Mouse (Mus musculus) liver, embryonic 11.5 days (tissue): ENCODE data around the gene Slc3a1. TPM values are rescaled to one million over a fixed set of nuclear protein-coding genes. Genes with fewer than 3 reads are reported as not detected.

Source experiments
- ATAC-seq: fragments of 200-750 bp; cut with Nextera tagmentation; replicated peaks from 2 replicates; pipeline ENCODE4 v1.8.0; 2017; ENCODE audit warnings: moderate number of reproducible peaks, mild to moderate bottlenecking, moderate TSS enrichment, moderate library complexity; ENCODE audit not compliant: low FRiP score
- DNase-seq: peaks from one replicate; pipeline ENCODE4 v3.0.0-alpha.2; 2017; ENCODE audit warnings: low spot score
- H3K27ac ChIP-seq: fragments of 300-500 bp; sonication (generic); 2 replicates; pipeline ENCODE4 v1.5.1; 2014; ENCODE audit warnings: mild to moderate bottlenecking, low read depth, low read length, control low read depth
- H3K27me3 ChIP-seq: fragments of 300-500 bp; sonication (generic); replicated peaks from 2 replicates; pipeline ENCODE4 v1.6.1; 2014; ENCODE audit warnings: low read length, mixed read lengths; ENCODE audit not compliant: control insufficient read depth, insufficient read depth
- H3K36me3 ChIP-seq: fragments of 300-500 bp; sonication (generic); 2 replicates; pipeline ENCODE4 v1.6.1; 2014; ENCODE audit warnings: mild to moderate bottlenecking, low read length, moderate library complexity, mixed read lengths; ENCODE audit not compliant: control insufficient read depth, insufficient read depth
- H3K4me1 ChIP-seq: fragments of 300-500 bp; sonication (generic); replicated peaks from 2 replicates; pipeline ENCODE4 v1.6.1; 2014; ENCODE audit warnings: low read length, mixed read lengths; ENCODE audit not compliant: control insufficient read depth, insufficient read depth
- H3K4me2 ChIP-seq: fragments of 300-500 bp; sonication (generic); 2 replicates; pipeline ENCODE4 v1.6.1; 2014; ENCODE audit warnings: mild to moderate bottlenecking, control low read depth, moderate library complexity
- H3K4me3 ChIP-seq: fragments of 300-500 bp; sonication (generic); 2 replicates; pipeline ENCODE4 v1.5.1; 2014; ENCODE audit warnings: low read depth, low read length, control low read depth
- H3K9ac ChIP-seq: fragments of 300-500 bp; sonication (generic); 2 replicates; pipeline ENCODE4 v1.6.1; 2014; ENCODE audit warnings: low read depth, low read length, control low read depth
- H3K9me3 ChIP-seq: fragments of 300-500 bp; sonication (generic); 2 replicates; pipeline ENCODE4 v1.6.1; 2016; ENCODE audit warnings: low read length, inconsistent platforms, mixed read lengths; ENCODE audit not compliant: control insufficient read depth
- WGBS: fragments of 180-500 bp; shearing (Covaris S2); extraction: QIAGEN DNeasy Blood & Tissue Kit; methylation state at CpG from one replicate; pipeline ENCODE4 v1.1.7; 2014; 5-methylcytosine and 5-hydroxymethylcytosine counted together
- polyA plus RNA-seq: library from polyadenylated mRNA; unstranded; fragments of >200 nt; fragmentation: Nextera tagmentation; extraction: Ambion mirVana; gene quantifications from 2 replicates; pipeline ENCODE4 v1.2.1, GENCODE M21; 2014

Gene Slc3a1
- polyA plus RNA-seq, 1 experiment from 2014 or later, result 0.27 TPM

DNA sequence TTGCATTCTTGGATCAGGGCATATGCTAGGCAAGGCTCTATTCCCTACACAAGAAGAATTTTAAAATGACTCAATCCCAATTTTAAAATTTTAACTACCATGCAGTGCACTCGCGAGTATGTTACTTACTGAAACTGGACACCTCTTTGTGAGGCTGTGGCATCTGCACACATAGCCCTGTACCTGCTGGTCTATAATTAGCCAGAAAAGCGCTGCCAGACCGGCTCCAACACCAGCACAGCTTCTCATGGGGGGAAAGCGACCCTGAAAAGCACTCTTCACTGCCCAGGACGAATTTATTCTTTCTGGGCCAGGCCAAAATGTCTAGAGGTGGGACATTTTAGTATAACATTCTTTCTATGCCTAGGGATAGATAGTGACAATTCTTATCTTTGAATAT is 42.5 kb downstream of the Slc3a1 start:
- Histone ChIP-seq H3K4me1 (no peaks in the 10 kb centered on the region), H3K9ac (no peak overlapping the region), H3K27me3 (no peaks in the 10 kb centered on the region), H3K9me3 (no peaks in the 10 kb centered on the region), H3K4me2 (no peak overlapping the region), H3K27ac (no peak overlapping the region), H3K36me3 (peaks cover 10% of the 10 kb centered on the region), H3K4me3 (no peak overlapping the region)
- DNase-seq (no peak), ATAC-seq (no peak)
- 82% methylated on average over 6 of the region's 6 CpGs for whole genome bisulfite sequencing

- ATAC-seq (no peak), DNase-seq (no peak)
- no peaks in the 10 kb centered on the region for H3K9me3 ChIP-seq
- no peak overlapping the region for H3K4me2 ChIP-seq
- H3K9ac ChIP-seq, result no peak overlapping the region
- 88% methylated on average over 8 of the region's 8 CpGs for WGBS
- H3K27me3 ChIP-seq, result no peaks in the 10 kb centered on the region
- H3K27ac ChIP-seq, result no peak overlapping the region
- peaks cover 7% of the 10 kb centered on the region; the same call in 1 of the 2 replicates for H3K36me3 ChIP-seq
- H3K4me3 ChIP-seq, result no peak overlapping the region
- H3K4me1 ChIP-seq, result no peaks in the 10 kb centered on the region
Measured at GRCm38 (mm10) chr17:85071088-85071775, 43.1 kb downstream of the Slc3a1 start.

GRCm38 (mm10) chr17:85072383-85072782 is 44.2 kb downstream of the Slc3a1 start:
- 84% methylated on average over 11 of the region's 11 CpGs for WGBS
- no peak for DNase-seq
- no peak for ATAC-seq
- Histone ChIP-seq H3K9me3 (no peaks in the 10 kb centered on the region), H3K27ac (no peak overlapping the region), H3K4me1 (no peaks in the 10 kb centered on the region), H3K4me2 (no peak overlapping the region), H3K4me3 (no peak overlapping the region), H3K36me3 (peaks cover 6% of the 10 kb centered on the region; the same call in 1 of the 2 replicates), H3K27me3 (no peaks in the 10 kb centered on the region), H3K9ac (no peak overlapping the region)

GRCm38 (mm10) chr17:85073214-85073613 is 45.0 kb downstream of the Slc3a1 start:
- DNase-seq (no peak), ATAC-seq (no peak)
- Histone ChIP-seq H3K9me3 (no peaks in the 10 kb centered on the region), H3K9ac (no peak overlapping the region), H3K27ac (no peak overlapping the region), H3K4me1 (no peaks in the 10 kb centered on the region), H3K4me3 (no peak overlapping the region), H3K4me2 (no peak overlapping the region), H3K36me3 (peaks cover 10% of the 10 kb centered on the region), H3K27me3 (no peaks in the 10 kb centered on the region)
- WGBS, result 86% methylated on average over 7 of the region's 7 CpGs

DNA sequence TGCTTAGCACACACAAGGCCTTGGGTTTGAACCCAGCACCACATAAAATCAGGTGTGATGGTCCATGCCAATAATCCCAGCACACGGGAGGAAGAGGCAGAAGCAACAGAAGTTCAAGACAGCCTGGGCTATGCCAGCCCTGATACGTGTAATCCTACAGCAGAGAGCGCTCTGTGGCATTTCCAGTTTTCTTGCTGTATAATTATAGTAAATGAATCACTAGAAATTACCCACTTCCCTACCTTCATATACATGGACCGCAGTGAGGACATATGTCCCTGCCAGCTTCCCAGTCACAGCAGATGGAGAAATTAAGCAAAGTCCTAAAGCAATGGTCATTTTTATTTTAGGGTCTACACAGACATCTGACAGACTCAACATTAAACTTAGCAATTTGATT is 45.9 kb downstream of the Slc3a1 start:
- no peak for DNase-seq
- Histone ChIP-seq H3K4me1 (no peaks in the 10 kb centered on the region), H3K27me3 (no peaks in the 10 kb centered on the region), H3K27ac (no peak overlapping the region), H3K9me3 (no peaks in the 10 kb centered on the region), H3K4me3 (no peak overlapping the region), H3K9ac (no peak overlapping the region), H3K4me2 (no peak overlapping the region), H3K36me3 (peaks cover 10% of the 10 kb centered on the region)
- 94% methylated on average over 4 of the region's 4 CpGs for WGBS
- ATAC-seq, result no peak

DNA sequence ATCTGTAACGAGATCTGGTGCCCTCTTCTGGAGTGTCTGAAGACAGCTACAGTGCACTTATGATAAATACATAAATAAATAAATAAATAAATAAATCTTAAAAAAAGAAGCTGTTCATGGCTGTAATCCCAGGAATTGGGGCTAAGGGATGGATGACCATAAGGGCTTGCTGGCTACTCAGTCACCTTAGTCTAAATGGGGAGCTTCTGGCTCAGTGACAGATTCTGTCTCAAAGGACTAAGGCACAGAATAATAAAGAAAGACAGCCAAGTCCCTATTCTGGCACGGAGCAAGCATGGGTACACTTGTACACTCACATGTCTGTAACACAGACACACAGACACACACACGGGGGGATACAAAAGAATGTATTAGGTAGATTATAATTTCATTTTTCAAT is 51.1 kb downstream of the Slc3a1 start:
- Histone ChIP-seq H3K4me3 (no peak overlapping the region), H3K9me3 (no peaks in the 10 kb centered on the region), H3K27ac (no peak overlapping the region), H3K27me3 (no peaks in the 10 kb centered on the region), H3K36me3 (peaks cover 7% of the 10 kb centered on the region), H3K4me2 (no peak overlapping the region), H3K4me1 (no peaks in the 10 kb centered on the region), H3K9ac (no peak overlapping the region)
- DNase-seq (no peak), ATAC-seq (no peak)
- WGBS, result 94% methylated on average over 3 of the region's 3 CpGs

GRCm38 (mm10) chr17:85080781-85081180 is 52.6 kb downstream of the Slc3a1 start:
- no peaks in the 10 kb centered on the region for H3K9me3 ChIP-seq
- H3K27ac ChIP-seq, result no peak overlapping the region
- no peak overlapping the region for H3K9ac ChIP-seq
- peaks cover 7% of the 10 kb centered on the region for H3K36me3 ChIP-seq
- DNase-seq (no peak), ATAC-seq (no peak)
- no peaks in the 10 kb centered on the region for H3K4me1 ChIP-seq
- 89% methylated on average over 11 of the region's 11 CpGs for WGBS
- H3K4me3 ChIP-seq, result no peak overlapping the region
- no peaks in the 10 kb centered on the region for H3K27me3 ChIP-seq
- H3K4me2 ChIP-seq, result no peak overlapping the region

GRCm38 (mm10) chr17:85085335-85085734 is 57.2 kb downstream of the Slc3a1 start:
- H3K36me3 ChIP-seq, result no peaks in the 10 kb centered on the region
- ATAC-seq, result no peak
- H3K4me3 ChIP-seq, result no peak overlapping the region
- 71% methylated on average over 2 of the region's 2 CpGs for WGBS
- no peaks in the 10 kb centered on the region for H3K27me3 ChIP-seq
- no peak overlapping the region for H3K4me2 ChIP-seq
- no peaks in the 10 kb centered on the region for H3K9me3 ChIP-seq
- no peak overlapping the region for H3K27ac ChIP-seq
- peaks cover 3% of the 10 kb centered on the region; the same call in 1 of the 2 replicates for H3K4me1 ChIP-seq
- DNase-seq, result no peak
- no peak overlapping the region for H3K9ac ChIP-seq

DNA sequence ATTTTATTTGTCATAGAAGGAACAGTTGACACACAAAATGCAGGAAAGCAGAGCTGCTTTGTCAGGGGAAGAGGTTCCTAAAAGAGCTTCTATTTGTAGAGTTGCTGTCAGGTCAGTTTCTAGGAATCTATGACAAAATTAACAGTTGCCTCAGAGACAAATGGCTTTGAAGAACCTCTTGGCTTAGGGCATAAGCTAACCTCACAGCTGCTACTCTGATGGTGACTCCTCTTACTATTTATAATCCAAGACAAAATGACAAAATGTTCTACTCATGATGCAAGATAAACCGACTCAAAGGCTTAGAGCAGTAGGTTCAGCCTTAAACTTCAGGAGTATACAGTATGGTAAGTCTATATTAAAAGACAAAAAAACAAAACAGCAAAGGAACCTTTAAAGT is 58.3 kb downstream of the Slc3a1 start:
- Histone ChIP-seq H3K9ac (no peak overlapping the region), H3K27ac (no peak overlapping the region), H3K9me3 (no peaks in the 10 kb centered on the region), H3K4me2 (no peak overlapping the region), H3K4me1 (peaks cover 6% of the 10 kb centered on the region; the same call in 1 of the 2 replicates), H3K4me3 (no peak overlapping the region), H3K27me3 (no peaks in the 10 kb centered on the region), H3K36me3 (no peaks in the 10 kb centered on the region)
- WGBS, result 86% methylated on average over 1 of the region's 1 CpGs
- ATAC-seq (no peak), DNase-seq (no peak)
